In genomic region chr1:189253207-189253606, GRCm38 (mm10) we compare ENCODE assay signal across 8 mouse cellular contexts.
DNase-seq lines count a peak whose midpoint lies in the region; ATAC-seq lines count a peak whose summit lies in the region.
"Had no signal": no experiment of that assay in that cellular context is flagged by ENCODE, and none has a peak within 500 bp of the region (broad histone marks: within the 10 kb centered on the region; RNA-seq: fewer than 3 reads in every experiment).

No protein-coding gene starts in this region.

- H3K4me2 ChIP-seq in kidney, embryonic 14.5 days (replicated peaks; ENCODE audit: low read depth, low read length) = no peak overlapping the region
- no peak overlapping the region for H3K4me2 ChIP-seq in embryonic facial prominence, embryonic 11.5 days (ENCODE audit: low read depth, low read length)

- H3K9ac ChIP-seq in kidney, embryonic 14.5 days (ENCODE audit: low read depth, low read length) = no peak overlapping the region
- H3K9ac ChIP-seq in embryonic facial prominence, embryonic 11.5 days (replicated peaks; ENCODE audit: low read length) = no peak overlapping the region

- no peaks in the 10 kb centered on the region for H3K36me3 ChIP-seq in kidney, embryonic 14.5 days (ENCODE audit: control insufficient read depth, insufficient read depth, low read length)
- no peaks in the 10 kb centered on the region for H3K36me3 ChIP-seq in embryonic facial prominence, embryonic 11.5 days (replicated peaks; ENCODE audit: control insufficient read depth, insufficient read depth, low read depth, low read length)

- ATAC-seq in kidney, embryonic 14.5 days (ENCODE audit: low FRiP score, low TSS enrichment) = no peak
- no peak for ATAC-seq in embryonic facial prominence, embryonic 11.5 days (replicated peaks; ENCODE audit: insufficient number of reproducible peaks, low FRiP score, low TSS enrichment, low read depth)
- no peak for ATAC-seq in erythroblast, adult 5-6 weeks (replicated peaks; ENCODE audit: low FRiP score, poor library complexity, severe bottlenecking)

- H3K27me3 ChIP-seq in kidney, embryonic 14.5 days (ENCODE audit: control insufficient read depth, insufficient read depth, low read length) = no peaks in the 10 kb centered on the region
- H3K27me3 ChIP-seq in embryonic facial prominence, embryonic 11.5 days (ENCODE audit: control insufficient read depth, insufficient read depth, low read length) = no peaks in the 10 kb centered on the region

- H3K4me1 ChIP-seq in kidney, embryonic 14.5 days (ENCODE audit: control insufficient read depth, insufficient read depth, low read length) = no peaks in the 10 kb centered on the region
- H3K4me1 ChIP-seq in embryonic facial prominence, embryonic 11.5 days (ENCODE audit: control insufficient read depth, insufficient read depth, low read length) = no peaks in the 10 kb centered on the region

- H3K4me3 ChIP-seq in kidney, embryonic 14.5 days (ENCODE audit: low read length) = no peak overlapping the region
- H3K4me3 ChIP-seq in embryonic facial prominence, embryonic 11.5 days (ENCODE audit: low read depth, low read length) = no peak overlapping the region

- H3K9me3 ChIP-seq in kidney, embryonic 14.5 days (ENCODE audit: control insufficient read depth, low read length) = no peaks in the 10 kb centered on the region
- H3K9me3 ChIP-seq in embryonic facial prominence, embryonic 11.5 days (replicated peaks; ENCODE audit: control insufficient read depth, low read length) = no peaks in the 10 kb centered on the region

- peak; percentile 7 for DNase-seq in kidney, adult 9 months
- peak; percentile 33 for DNase-seq in right cerebral cortex, postnatal 14 days
- DNase-seq in right cerebral cortex, adult 2 months (ENCODE audit: low spot score in 2 of 2) = no peak
- peak; percentile 40 for DNase-seq in embryonic facial prominence, embryonic 11.5 days (ENCODE audit: low spot score)
- no peak for DNase-seq in left cerebral cortex, adult 18-20 months (ENCODE audit: low spot score in 2 of 2)
- DNase-seq: gastrocnemius, postnatal 25 days had no signal

- WGBS in kidney, embryonic 14.5 days = 66% methylated on average over 3 of the region's 3 CpGs
- 62% methylated on average over 3 of the region's 3 CpGs for WGBS in embryonic facial prominence, embryonic 11.5 days

- H3K27ac ChIP-seq in kidney, embryonic 14.5 days (ENCODE audit: low read depth, low read length) = no peak overlapping the region
- H3K27ac ChIP-seq in embryonic facial prominence, embryonic 11.5 days (replicated peaks; ENCODE audit: low read depth, low read length) = no peak overlapping the region

Comparison
In these comparisons a context has a peak if more than half of its experiments do, and no peak if none do; other contexts are left out.
1. DNase-seq: peak in kidney, adult 9 months (single experiment), right cerebral cortex, postnatal 14 days (single experiment) and embryonic facial prominence, embryonic 11.5 days (single experiment); none in right cerebral cortex, adult 2 months (0 of 2) and left cerebral cortex, adult 18-20 months (0 of 2).